Comparison of ENCODE assay signal across 16 mouse cellular contexts in the genomic region with DNA sequence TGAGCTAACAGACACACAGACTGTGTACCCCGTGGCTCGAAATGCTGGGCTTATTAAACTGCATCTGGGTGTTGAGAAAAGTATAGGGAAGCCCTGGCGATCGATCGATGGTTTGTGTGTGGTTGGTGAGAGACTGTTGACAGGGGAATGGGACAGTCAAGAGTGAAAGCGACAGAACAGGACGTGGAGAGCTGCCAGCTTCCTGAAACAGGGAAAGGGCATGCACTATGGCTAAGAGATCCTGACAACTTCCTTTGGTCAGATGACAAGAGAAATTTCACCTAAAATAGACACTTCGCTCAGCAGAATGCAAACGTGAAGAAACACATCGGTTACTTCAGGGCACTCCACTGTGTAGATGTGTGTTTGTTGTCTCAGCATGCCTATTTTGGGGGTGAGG.
DNase-seq lines count a peak whose midpoint lies in the region; ATAC-seq lines count a peak whose summit lies in the region.
"Had no signal": no experiment of that assay in that cellular context is flagged by ENCODE, and none has a peak within 500 bp of the region (broad histone marks: within the 10 kb centered on the region; RNA-seq: fewer than 3 reads in every experiment).

No protein-coding gene starts in this region.

- H3K9ac ChIP-seq in intestine, embryonic 15.5 days = no peak overlapping the region
- H3K9ac ChIP-seq in forebrain, embryonic 16.5 days (replicated peaks; ENCODE audit: low read depth, low read length) = no peak overlapping the region
- H3K9ac ChIP-seq: embryonic facial prominence, embryonic 12.5 days; forebrain, embryonic 15.5 days; hindbrain, embryonic 15.5 days; lung, embryonic 15.5 days had no signal

- intact Hi-C loops in heart, postnatal 25 days (cut with DNase I) = no loop called here

- no peaks in the 10 kb centered on the region for H3K9me3 ChIP-seq in megakaryocyte, embryonic 14.5 days
- no peaks in the 10 kb centered on the region for H3K9me3 ChIP-seq in intestine, embryonic 15.5 days
- no peaks in the 10 kb centered on the region for H3K9me3 ChIP-seq in forebrain, embryonic 16.5 days (ENCODE audit: control insufficient read depth, low read length)
- H3K9me3 ChIP-seq: embryonic facial prominence, embryonic 12.5 days; forebrain, embryonic 15.5 days; hindbrain, embryonic 15.5 days; lung, embryonic 15.5 days had no signal

- WGBS in intestine, embryonic 15.5 days = 78% methylated on average over 10 of the region's 10 CpGs
- 86% methylated on average over 10 of the region's 10 CpGs for WGBS in forebrain, embryonic 16.5 days

- DNase-seq in heart, adult 18-20 months = peak; percentile 56 to 67
- no peak for DNase-seq in heart, postnatal 25 days (ENCODE audit: low spot score)
- DNase-seq in thymus, postnatal 25 days = peak; percentile 29
- no peak for DNase-seq in thymus, adult 18-20 months
- DNase-seq in heart, postnatal 4 days = peak; percentile 37
- DNase-seq: adrenal gland, postnatal 25 days; cerebellum, adult 18-20 months; layer of hippocampus, postnatal 36 days; retina, postnatal 1 day had no signal

- no peaks in the 10 kb centered on the region for H3K36me3 ChIP-seq in megakaryocyte, embryonic 14.5 days (replicated peaks; ENCODE audit: low read length)
- H3K36me3 ChIP-seq in intestine, embryonic 15.5 days = no peaks in the 10 kb centered on the region
- no peaks in the 10 kb centered on the region for H3K36me3 ChIP-seq in forebrain, embryonic 16.5 days (ENCODE audit: control insufficient read depth, insufficient read depth)
- H3K36me3 ChIP-seq: embryonic facial prominence, embryonic 12.5 days; forebrain, embryonic 15.5 days; hindbrain, embryonic 15.5 days; lung, embryonic 15.5 days had no signal

- ATAC-seq in intestine, embryonic 15.5 days = no peak
- no peak for ATAC-seq in forebrain, embryonic 16.5 days
- ATAC-seq: forebrain, embryonic 15.5 days had no signal

- peaks cover 6% of the 10 kb centered on the region for H3K27me3 ChIP-seq in megakaryocyte, embryonic 14.5 days (replicated peaks)
- H3K27me3 ChIP-seq in intestine, embryonic 15.5 days (replicated peaks) = no peaks in the 10 kb centered on the region
- no peaks in the 10 kb centered on the region for H3K27me3 ChIP-seq in forebrain, embryonic 16.5 days (replicated peaks; ENCODE audit: control insufficient read depth, insufficient read depth, low read length)
- H3K27me3 ChIP-seq: embryonic facial prominence, embryonic 12.5 days; forebrain, embryonic 15.5 days; hindbrain, embryonic 15.5 days; lung, embryonic 15.5 days had no signal

- no peak overlapping the region for H3K27ac ChIP-seq in intestine, embryonic 15.5 days
- H3K27ac ChIP-seq in forebrain, embryonic 16.5 days (ENCODE audit: low read length) = no peak overlapping the region
- H3K27ac ChIP-seq: embryonic facial prominence, embryonic 12.5 days; forebrain, embryonic 15.5 days; hindbrain, embryonic 15.5 days; lung, embryonic 15.5 days had no signal

- peak overlapping the region; percentile 51 for H3K4me3 ChIP-seq in megakaryocyte, embryonic 14.5 days (replicated peaks)
- no peak overlapping the region for H3K4me3 ChIP-seq in intestine, embryonic 15.5 days (replicated peaks)
- H3K4me3 ChIP-seq in forebrain, embryonic 16.5 days (replicated peaks; ENCODE audit: low read length) = no peak overlapping the region
- H3K4me3 ChIP-seq: embryonic facial prominence, embryonic 12.5 days; forebrain, embryonic 15.5 days; hindbrain, embryonic 15.5 days; lung, embryonic 15.5 days had no signal

- peaks cover 58% of the 10 kb centered on the region for H3K4me1 ChIP-seq in megakaryocyte, embryonic 14.5 days
- peaks cover 11% of the 10 kb centered on the region for H3K4me1 ChIP-seq in intestine, embryonic 15.5 days (replicated peaks)
- H3K4me1 ChIP-seq in forebrain, embryonic 16.5 days (replicated peaks; ENCODE audit: control insufficient read depth, insufficient read depth, low read length) = peaks cover 24% of the 10 kb centered on the region

- H3K4me2 ChIP-seq in intestine, embryonic 15.5 days (replicated peaks) = no peak overlapping the region
- H3K4me2 ChIP-seq in forebrain, embryonic 16.5 days (ENCODE audit: low read length) = no peak overlapping the region
- H3K4me2 ChIP-seq: embryonic facial prominence, embryonic 12.5 days; forebrain, embryonic 15.5 days; hindbrain, embryonic 15.5 days; lung, embryonic 15.5 days had no signal

Comparison
In these comparisons a context has a peak if more than half of its experiments do, and no peak if none do; other contexts are left out.
1. DNase-seq: peak in heart, adult 18-20 months (2 of 2), thymus, postnatal 25 days (single experiment) and heart, postnatal 4 days (single experiment); none in heart, postnatal 25 days (single experiment) and thymus, adult 18-20 months (0 of 2).